Mouse (Mus musculus): ENCODE results near the gene Tom1. TPM values are rescaled to one million over a fixed set of nuclear protein-coding genes. Genes with fewer than 3 reads are reported as not detected.
A peak's percentile ranks its signal among the peaks of the same experiment; 100 is the strongest.

Tom1 gene
- polyA plus RNA-seq (2012; rRNA removed) = 24.7 and 29.7 TPM in 2 replicates

DNA sequence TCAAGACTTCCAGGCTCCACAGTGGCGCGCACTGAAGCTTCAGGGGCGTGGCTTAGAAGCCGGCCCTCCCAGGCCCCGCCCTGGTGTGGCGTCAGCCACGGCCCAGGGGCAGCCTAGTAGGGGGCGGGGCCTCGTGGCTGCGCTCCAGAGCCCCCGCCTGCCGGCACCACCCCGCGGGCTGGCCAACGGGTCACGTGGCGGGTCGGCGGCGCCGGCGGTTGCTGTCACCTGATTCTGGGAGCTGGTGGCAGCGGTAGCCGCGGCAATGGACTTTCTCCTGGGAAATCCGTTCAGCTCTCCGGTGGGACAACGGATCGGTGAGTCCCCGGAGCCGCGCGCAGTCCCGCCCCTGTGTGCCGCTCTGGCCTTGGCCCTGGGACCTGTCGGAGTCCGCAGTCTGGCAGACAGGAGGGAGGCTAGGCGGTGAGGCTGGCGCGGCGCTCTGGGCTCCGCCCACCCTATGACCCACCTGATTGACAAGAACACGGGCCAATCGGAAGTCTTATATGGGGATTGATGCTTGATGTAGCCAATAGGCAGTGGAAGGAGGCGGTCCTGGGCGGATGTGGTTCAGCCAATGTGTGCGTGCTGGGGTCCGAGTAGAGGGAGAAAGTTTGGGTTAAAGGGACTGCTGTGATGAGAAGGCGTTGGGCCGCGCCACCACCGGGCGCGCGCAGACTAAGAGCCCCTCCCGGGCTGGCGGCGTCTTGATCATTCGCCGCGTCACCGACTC lies at the start of gene Tom1:
TSS of gene Tom1 (plus strand) at position 195 of the 733 bp plus-strand sequence.
- peak within 1 kb of the TSS; percentile 84 for H3K27ac ChIP-seq (ENCODE audit: insufficient read depth, low read length)
- DNase-seq (ENCODE audit: low read depth in 1 of 2, low spot score in 2 of 2) = peak; percentile 93 to 97
- no peaks in the 10 kb centered on the region for H3K36me3 ChIP-seq (ENCODE audit: control insufficient read depth, insufficient read depth, low read length)
- under 1% methylated on average over 62 of the region's 62 CpGs for WGBS
- no peak for TF ChIP-seq CTCF (IDR thresholded peaks at IDR 0.05; ENCODE audit: extremely low read depth, insufficient read depth, insufficient read length, insufficient replicate concordance)
- TF ChIP-seq POLR2A (IDR thresholded peaks at IDR 0.05; ENCODE audit: low read depth, low read length) = peak; percentile 28; the same call in 1 of the 2 replicates
- H3K4me1 ChIP-seq (ENCODE audit: control insufficient read depth, insufficient read depth, insufficient read length) = peaks cover 3% of the 10 kb centered on the region; the same call in 1 of the 2 replicates
- peak within 1 kb of the TSS; percentile 76 for H3K4me3 ChIP-seq (ENCODE audit: extremely low read depth, insufficient read depth, insufficient read length)
- no peaks in the 10 kb centered on the region for H3K27me3 ChIP-seq (ENCODE audit: control insufficient read depth, insufficient read depth, low read length)

DNA sequence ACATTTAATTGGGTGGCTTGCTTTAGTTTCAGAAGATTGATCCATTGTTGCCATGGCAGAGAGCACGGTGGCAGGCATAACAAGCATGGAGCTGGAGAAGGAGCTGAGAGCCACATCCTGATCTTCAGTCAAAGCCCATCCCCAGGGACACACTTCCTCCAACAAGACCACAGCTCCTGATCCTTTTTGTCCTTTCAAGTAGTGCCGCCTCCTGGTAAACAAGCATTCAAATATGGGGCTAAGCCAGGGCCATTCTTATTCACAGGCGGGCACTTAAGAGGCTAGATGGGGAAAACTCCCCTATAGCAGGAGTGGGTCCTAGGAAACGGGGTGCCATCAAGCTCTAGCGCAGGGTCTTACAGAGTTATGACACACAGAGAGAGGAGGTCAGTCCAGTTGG lies 46.1 kb upstream of the Tom1 start:
- H3K27ac ChIP-seq (ENCODE audit: insufficient read depth, low read length) = no peak overlapping the region
- no peak overlapping the region for H3K4me3 ChIP-seq (ENCODE audit: extremely low read depth, insufficient read depth, insufficient read length)
- no peaks in the 10 kb centered on the region for H3K36me3 ChIP-seq (ENCODE audit: control insufficient read depth, insufficient read depth, low read length)
- WGBS = 89% methylated on average over 5 of the region's 5 CpGs
- TF ChIP-seq CTCF (IDR thresholded peaks at IDR 0.05; ENCODE audit: extremely low read depth, insufficient read depth, insufficient read length, insufficient replicate concordance) = no peak
- TF ChIP-seq POLR2A (IDR thresholded peaks at IDR 0.05; ENCODE audit: low read depth, low read length) = no peak
- no peak for DNase-seq (ENCODE audit: low read depth in 1 of 2, low spot score in 2 of 2)
- H3K4me1 ChIP-seq (ENCODE audit: control insufficient read depth, insufficient read depth, insufficient read length) = no peaks in the 10 kb centered on the region
- no peaks in the 10 kb centered on the region for H3K27me3 ChIP-seq (ENCODE audit: control insufficient read depth, insufficient read depth, low read length)

DNA sequence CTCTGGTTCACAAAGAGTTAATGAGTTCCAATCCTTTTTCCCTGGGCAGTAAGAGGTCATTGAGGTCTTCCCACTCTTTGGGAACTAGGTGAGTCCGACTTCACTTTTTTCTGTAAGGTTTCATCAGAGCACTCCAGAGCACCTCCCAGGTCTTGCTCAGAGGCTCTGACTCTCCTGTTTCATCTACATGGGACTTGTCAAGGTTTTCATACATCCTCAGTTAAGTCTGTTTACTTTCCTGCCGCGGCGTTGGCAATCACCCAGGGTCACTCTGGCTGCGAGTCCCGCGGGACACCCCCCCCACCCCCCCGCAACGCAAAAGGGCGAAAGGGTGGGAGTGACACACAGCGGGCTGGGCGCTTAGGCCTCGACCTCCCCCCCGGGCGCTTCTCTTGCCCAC lies 43.5 kb upstream of the Tom1 start:
- H3K36me3 ChIP-seq (ENCODE audit: control insufficient read depth, insufficient read depth, low read length) = no peaks in the 10 kb centered on the region
- H3K4me3 ChIP-seq (ENCODE audit: extremely low read depth, insufficient read depth, insufficient read length) = no peak overlapping the region
- H3K27ac ChIP-seq (ENCODE audit: insufficient read depth, low read length) = no peak overlapping the region
- H3K4me1 ChIP-seq (ENCODE audit: control insufficient read depth, insufficient read depth, insufficient read length) = no peaks in the 10 kb centered on the region
- no peaks in the 10 kb centered on the region for H3K27me3 ChIP-seq (ENCODE audit: control insufficient read depth, insufficient read depth, low read length)
- WGBS = 44% methylated on average over 15 of the region's 15 CpGs
- TF ChIP-seq POLR2A (IDR thresholded peaks at IDR 0.05; ENCODE audit: low read depth, low read length) = no peak
- no peak for TF ChIP-seq CTCF (IDR thresholded peaks at IDR 0.05; ENCODE audit: extremely low read depth, insufficient read depth, insufficient read length, insufficient replicate concordance)
- no peak for DNase-seq (ENCODE audit: low read depth in 1 of 2, low spot score in 2 of 2)

- no peak for TF ChIP-seq CTCF (IDR thresholded peaks at IDR 0.05; ENCODE audit: extremely low read depth, insufficient read depth, insufficient read length, insufficient replicate concordance)
- TF ChIP-seq POLR2A (IDR thresholded peaks at IDR 0.05; ENCODE audit: low read depth, low read length) = no peak
Observed at GRCm38 (mm10) chr8:74993081-74993474, 40.4 kb upstream of the Tom1 start, which contains the start of gene Hmgxb4. Hmgxb4 (plus strand) TSS chr8:74993356.

GRCm38 (mm10) chr8:74993475-74994451 lies 39.7 kb upstream of the Tom1 start:
- no peaks in the 10 kb centered on the region for H3K36me3 ChIP-seq (ENCODE audit: control insufficient read depth, insufficient read depth, low read length)
- WGBS = under 1% methylated on average over 107 of the region's 111 CpGs
- no peaks in the 10 kb centered on the region for H3K27me3 ChIP-seq (ENCODE audit: control insufficient read depth, insufficient read depth, low read length)
- H3K27ac ChIP-seq (ENCODE audit: insufficient read depth, low read length) = peak overlapping the region; percentile 54
- no peak for TF ChIP-seq POLR2A (IDR thresholded peaks at IDR 0.05; ENCODE audit: low read depth, low read length)
- TF ChIP-seq CTCF (IDR thresholded peaks at IDR 0.05; ENCODE audit: extremely low read depth, insufficient read depth, insufficient read length, insufficient replicate concordance) = no peak
- H3K4me1 ChIP-seq (ENCODE audit: control insufficient read depth, insufficient read depth, insufficient read length) = no peaks in the 10 kb centered on the region
- H3K4me3 ChIP-seq (ENCODE audit: extremely low read depth, insufficient read depth, insufficient read length) = peak overlapping the region; percentile 83
- DNase-seq (ENCODE audit: low read depth in 1 of 2, low spot score in 2 of 2) = peak; percentile 74 to 82

More at GRCm38 (mm10) chr8:74993081-74993474, 40.4 kb upstream of the Tom1 start, which contains the start of gene Hmgxb4:
- Histone ChIP-seq H3K27ac (ENCODE audit: insufficient read depth, low read length) (peak within 1 kb of the TSS; percentile 54), H3K36me3 (ENCODE audit: control insufficient read depth, insufficient read depth, low read length) (no peaks in the 10 kb centered on the region), H3K4me3 (ENCODE audit: extremely low read depth, insufficient read depth, insufficient read length) (peak within 1 kb of the TSS; percentile 83), H3K27me3 (ENCODE audit: control insufficient read depth, insufficient read depth, low read length) (no peaks in the 10 kb centered on the region), H3K4me1 (ENCODE audit: control insufficient read depth, insufficient read depth, insufficient read length) (no peaks in the 10 kb centered on the region)
- 9% methylated on average over 8 of the region's 8 CpGs for WGBS
- no peak for DNase-seq (ENCODE audit: low read depth in 1 of 2, low spot score in 2 of 2)

GRCm38 (mm10) chr8:74994540-74994939 lies 39.0 kb upstream of the Tom1 start:
- Histone ChIP-seq H3K36me3 (ENCODE audit: control insufficient read depth, insufficient read depth, low read length) (peaks cover 3% of the 10 kb centered on the region; the same call in 1 of the 2 replicates), H3K27ac (ENCODE audit: insufficient read depth, low read length) (no peak overlapping the region), H3K4me3 (ENCODE audit: extremely low read depth, insufficient read depth, insufficient read length) (peak overlapping the region; percentile 2; the same call in 1 of the 2 replicates), H3K4me1 (ENCODE audit: control insufficient read depth, insufficient read depth, insufficient read length) (no peaks in the 10 kb centered on the region), H3K27me3 (ENCODE audit: control insufficient read depth, insufficient read depth, low read length) (no peaks in the 10 kb centered on the region)
- TF ChIP-seq POLR2A (IDR thresholded peaks at IDR 0.05; ENCODE audit: low read depth, low read length) (no peak), CTCF (IDR thresholded peaks at IDR 0.05; ENCODE audit: extremely low read depth, insufficient read depth, insufficient read length, insufficient replicate concordance) (no peak)
- no peak for DNase-seq (ENCODE audit: low read depth in 1 of 2, low spot score in 2 of 2)
- WGBS = 15% methylated on average over 7 of the region's 7 CpGs
